ENCODE assay signal across 15 mouse cellular contexts in genomic region chr9:66245707-66246106, GRCm38 (mm10).
DNase-seq lines count a peak whose midpoint lies in the region; ATAC-seq and TF ChIP-seq lines count a peak whose summit lies in the region.
"Had no signal": no experiment of that assay in that cellular context is flagged by ENCODE, and none has a peak within 500 bp of the region (broad histone marks: within the 10 kb centered on the region; RNA-seq: fewer than 3 reads in every experiment).

No protein-coding gene starts in this region.

- TF ChIP-seq CTCF in lung, adult 2 months (IDR thresholded peaks at IDR 0.05; ENCODE audit: insufficient read depth, low read length) = no peak

- no peak for ATAC-seq in heart, embryonic 12.5 days (ENCODE audit: insufficient number of reproducible peaks, low FRiP score)
- no peak for ATAC-seq in forebrain, embryonic 16.5 days
- ATAC-seq: forebrain, embryonic 15.5 days had no signal

- peaks cover 25% of the 10 kb centered on the region for H3K4me1 ChIP-seq in heart, embryonic 12.5 days (replicated peaks)
- peaks cover 24% of the 10 kb centered on the region for H3K4me1 ChIP-seq in lung, adult 2 months (ENCODE audit: control insufficient read depth, insufficient read depth, low read length)
- no peaks in the 10 kb centered on the region for H3K4me1 ChIP-seq in forebrain, embryonic 16.5 days (replicated peaks; ENCODE audit: control insufficient read depth, insufficient read depth, low read length)
- H3K4me1 ChIP-seq: forebrain, embryonic 15.5 days had no signal

- peak; percentile 14 for DNase-seq in adrenal gland, postnatal 10 days
- DNase-seq in adrenal gland, postnatal 4 days (ENCODE audit: low spot score in 2 of 2) = no peak
- peak; percentile 64 for DNase-seq in heart, adult 8-10 months (ENCODE audit: low spot score)
- DNase-seq in lung, postnatal 25 days (ENCODE audit: low spot score) = peak; percentile 43
- no peak for DNase-seq in lung, adult 2 months
- DNase-seq in urinary bladder, postnatal 14 days (ENCODE audit: low spot score) = no peak
- DNase-seq: cerebellum, postnatal 25 days; midbrain, embryonic 14.5 days; thymus, postnatal 14 days had no signal

- H3K9ac ChIP-seq in heart, embryonic 12.5 days = no peak overlapping the region
- no peak overlapping the region for H3K9ac ChIP-seq in forebrain, embryonic 16.5 days (replicated peaks; ENCODE audit: low read depth, low read length)
- H3K9ac ChIP-seq: forebrain, embryonic 15.5 days; limb, embryonic 15.5 days had no signal

- no peak overlapping the region for H3K4me2 ChIP-seq in heart, embryonic 12.5 days
- H3K4me2 ChIP-seq in forebrain, embryonic 16.5 days (ENCODE audit: low read length) = no peak overlapping the region
- H3K4me2 ChIP-seq: forebrain, embryonic 15.5 days; limb, embryonic 15.5 days had no signal

- no peaks in the 10 kb centered on the region for H3K9me3 ChIP-seq in heart, embryonic 12.5 days (replicated peaks)
- H3K9me3 ChIP-seq in forebrain, embryonic 16.5 days (ENCODE audit: control insufficient read depth, low read length) = no peaks in the 10 kb centered on the region
- H3K9me3 ChIP-seq: forebrain, embryonic 15.5 days; hindbrain, embryonic 10.5 days; limb, embryonic 15.5 days had no signal

- H3K36me3 ChIP-seq in heart, embryonic 12.5 days = no peaks in the 10 kb centered on the region
- H3K36me3 ChIP-seq in forebrain, embryonic 16.5 days (ENCODE audit: control insufficient read depth, insufficient read depth) = no peaks in the 10 kb centered on the region
- H3K36me3 ChIP-seq: forebrain, embryonic 15.5 days; hindbrain, embryonic 10.5 days; limb, embryonic 15.5 days had no signal

- 54% methylated on average over 4 of the region's 4 CpGs for WGBS in heart, embryonic 12.5 days
- 17% methylated on average over 4 of the region's 4 CpGs for WGBS in lung, adult 2 months
- 66% methylated on average over 4 of the region's 4 CpGs for WGBS in forebrain, embryonic 16.5 days

- H3K27me3 ChIP-seq in heart, embryonic 12.5 days (replicated peaks) = no peaks in the 10 kb centered on the region
- no peaks in the 10 kb centered on the region for H3K27me3 ChIP-seq in forebrain, embryonic 16.5 days (replicated peaks; ENCODE audit: control insufficient read depth, insufficient read depth, low read length)
- H3K27me3 ChIP-seq: forebrain, embryonic 15.5 days; limb, embryonic 15.5 days had no signal

- no peak overlapping the region for H3K4me3 ChIP-seq in heart, embryonic 12.5 days
- H3K4me3 ChIP-seq in lung, adult 2 months (replicated peaks; ENCODE audit: extremely low read depth, low read depth, low read length) = no peak overlapping the region
- H3K4me3 ChIP-seq in forebrain, embryonic 16.5 days (replicated peaks; ENCODE audit: low read length) = no peak overlapping the region
- H3K4me3 ChIP-seq: forebrain, embryonic 15.5 days; hindbrain, embryonic 10.5 days; layer of hippocampus, adult 2 months; limb, embryonic 15.5 days had no signal

- no peak overlapping the region for H3K27ac ChIP-seq in heart, embryonic 12.5 days (ENCODE audit: poor library complexity, severe bottlenecking)
- no peak overlapping the region for H3K27ac ChIP-seq in forebrain, embryonic 16.5 days (ENCODE audit: low read length)
- H3K27ac ChIP-seq: forebrain, embryonic 15.5 days; hindbrain, embryonic 10.5 days; layer of hippocampus, adult 2 months; limb, embryonic 15.5 days had no signal

- no peak for TF ChIP-seq POLR2A in lung, adult 2 months (IDR thresholded peaks at IDR 0.05; ENCODE audit: borderline replicate concordance, extremely low read depth, low read depth, low read length)

Comparison
In these comparisons a context has a peak if more than half of its experiments do, and no peak if none do; other contexts are left out.
1. DNase-seq: peak in adrenal gland, postnatal 10 days (single experiment), heart, adult 8-10 months (single experiment) and lung, postnatal 25 days (single experiment); none in adrenal gland, postnatal 4 days (0 of 2), lung, adult 2 months (single experiment) and urinary bladder, postnatal 14 days (single experiment).